Mouse (Mus musculus) liver, embryonic 12.5 days (tissue): ENCODE data around the gene 1700018F24Rik. TPM values are rescaled to one million over a fixed set of nuclear protein-coding genes. Genes with fewer than 3 reads are reported as not detected.
A peak's percentile ranks its signal among the peaks of the same experiment; 100 is the strongest.

ENCODE experiments used
- ATAC-seq: fragments of 200-750 bp; cut with Nextera tagmentation; 2 replicates; pipeline ENCODE4 v1.8.0; 2017; ENCODE audit warnings: moderate number of reproducible peaks, mild to moderate bottlenecking, moderate library complexity
- H3K27ac ChIP-seq: fragments of 300-500 bp; sonication (generic); 2 replicates; pipeline ENCODE4 v1.5.1; 2016; ENCODE audit warnings: mild to moderate bottlenecking
- H3K27me3 ChIP-seq: fragments of 300-500 bp; sonication (generic); replicated peaks from 2 replicates; pipeline ENCODE4 v1.6.1; 2016; ENCODE audit warnings: mild to moderate bottlenecking, moderate library complexity
- H3K36me3 ChIP-seq: fragments of 300-500 bp; sonication (generic); 2 replicates; pipeline ENCODE4 v1.6.1; 2016; ENCODE audit warnings: mild to moderate bottlenecking, moderate library complexity
- H3K4me1 ChIP-seq: fragments of 300-500 bp; sonication (generic); 2 replicates; pipeline ENCODE4 v1.6.1; 2016
- H3K4me2 ChIP-seq: fragments of 300-500 bp; sonication (generic); 2 replicates; pipeline ENCODE4 v1.6.1; 2016; ENCODE audit warnings: mild to moderate bottlenecking, moderate library complexity
- H3K4me3 ChIP-seq: fragments of 300-500 bp; sonication (generic); 2 replicates; pipeline ENCODE4 v1.5.1; 2016; ENCODE audit warnings: mild to moderate bottlenecking, moderate library complexity
- H3K9ac ChIP-seq: fragments of 300-500 bp; sonication (generic); 2 replicates; pipeline ENCODE4 v1.6.1; 2016; ENCODE audit warnings: mild to moderate bottlenecking, moderate library complexity
- H3K9me3 ChIP-seq: fragments of 300-500 bp; sonication (generic); replicated peaks from 2 replicates; pipeline ENCODE4 v1.6.1; 2016; ENCODE audit warnings: mild to moderate bottlenecking, moderate library complexity
- WGBS: fragments of 180-500 bp; shearing (Covaris S2); methylation state at CpG from one replicate; pipeline ENCODE4 v1.1.7; 2016; ENCODE audit not compliant: insufficient replicate concordance; 5-methylcytosine and 5-hydroxymethylcytosine counted together
- polyA plus RNA-seq: library from polyadenylated mRNA; unstranded; fragments of >200 nt; fragmentation: Nextera tagmentation; extraction: Ambion mirVana; gene quantifications from 2 replicates; pipeline ENCODE4 v1.2.1, GENCODE M21; 2016

The 1700018F24Rik gene
- polyA plus RNA-seq, 1 experiment from 2014 or later, result not detected

DNA sequence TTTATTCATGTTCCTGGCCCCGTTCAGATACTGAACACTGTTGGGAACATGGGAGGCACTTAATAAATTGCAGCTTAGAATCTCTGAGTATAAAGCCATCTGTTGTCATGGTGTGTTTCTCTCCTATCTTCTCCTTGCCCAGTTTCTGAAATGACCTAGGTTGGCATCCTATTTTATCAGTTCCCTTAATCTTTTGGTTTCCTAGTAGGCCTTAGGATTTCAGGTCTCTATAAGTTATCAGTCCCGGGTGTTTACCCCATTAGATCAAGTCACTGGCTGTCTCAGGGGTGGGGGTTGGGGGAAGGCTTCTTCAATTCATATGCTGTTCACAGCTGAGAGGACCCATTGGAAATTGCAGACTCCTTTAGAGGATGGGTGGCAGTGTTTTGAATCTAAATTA lies 42.0 kb downstream of the 1700018F24Rik start:
- H3K27ac ChIP-seq, result 0 out of 2 replicates have a peak overlapping the region, but pooled peaks have one; percentile 22
- WGBS, result 40% methylated on average over 2 of the region's 2 CpGs
- H3K4me3 ChIP-seq, result peak overlapping the region; percentile 78

DNA sequence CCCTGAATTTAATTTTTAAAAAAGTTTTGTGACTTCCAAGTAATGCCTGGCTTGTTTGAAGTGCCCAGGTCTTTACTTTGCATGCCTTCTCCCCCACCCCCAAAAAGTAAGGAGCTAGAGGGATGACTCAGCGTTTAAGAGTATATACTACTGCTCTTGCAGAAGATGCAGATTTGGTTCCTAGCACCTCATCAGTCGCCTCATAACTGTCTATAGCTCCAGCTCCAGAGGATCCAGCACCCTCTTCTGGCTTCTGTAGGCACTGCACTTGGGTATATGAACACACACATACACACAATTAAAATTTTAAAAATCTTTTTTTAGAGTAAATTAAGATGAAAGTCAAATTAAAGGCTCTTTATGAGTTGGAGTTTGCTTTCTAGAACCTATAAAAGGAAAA lies 45.4 kb downstream of the 1700018F24Rik start:
- 87% methylated on average over 2 of the region's 2 CpGs for WGBS
- Histone ChIP-seq H3K9ac (no peak overlapping the region), H3K27ac (no peak overlapping the region), H3K4me1 (peaks cover 34% of the 10 kb centered on the region), H3K9me3 (no peaks in the 10 kb centered on the region), H3K27me3 (no peaks in the 10 kb centered on the region), H3K4me2 (no peak overlapping the region), H3K36me3 (peaks cover 56% of the 10 kb centered on the region), H3K4me3 (no peak overlapping the region)
- ATAC-seq, result no peak

More for the DNA sequence above, 42.0 kb downstream of the 1700018F24Rik start:
- H3K4me1 ChIP-seq, result peaks cover 31% of the 10 kb centered on the region
- H3K9me3 ChIP-seq, result no peaks in the 10 kb centered on the region
- H3K27me3 ChIP-seq, result no peaks in the 10 kb centered on the region
- peaks cover 30% of the 10 kb centered on the region for H3K36me3 ChIP-seq
- H3K9ac ChIP-seq, result peak overlapping the region; percentile 91
- ATAC-seq, result no peak
- peak overlapping the region; percentile 84 for H3K4me2 ChIP-seq

DNA sequence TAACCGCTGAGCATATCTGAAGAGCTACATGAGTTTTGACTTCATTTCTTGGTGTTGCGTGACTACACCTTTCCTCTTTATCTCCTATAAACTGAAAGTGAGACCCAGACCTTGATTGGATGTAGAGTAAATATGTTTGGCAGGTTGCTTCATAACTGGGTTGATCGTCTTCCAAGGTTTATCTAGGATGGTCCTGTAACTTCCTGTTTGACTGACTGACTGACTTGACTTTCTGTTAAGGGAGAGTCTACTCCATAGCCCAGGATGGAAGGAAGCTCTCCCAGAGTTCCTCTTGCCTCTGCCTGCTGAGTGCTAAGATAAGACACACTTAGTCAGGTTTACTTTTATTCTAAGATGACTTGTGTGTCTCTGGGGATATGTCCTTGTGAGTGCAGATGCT lies 47.1 kb downstream of the 1700018F24Rik start:
- peaks cover 24% of the 10 kb centered on the region for H3K4me1 ChIP-seq
- H3K4me2 ChIP-seq, result no peak overlapping the region
- ATAC-seq, result no peak
- H3K9ac ChIP-seq, result no peak overlapping the region
- no peaks in the 10 kb centered on the region for H3K9me3 ChIP-seq
- H3K27ac ChIP-seq, result no peak overlapping the region
- H3K36me3 ChIP-seq, result peaks cover 71% of the 10 kb centered on the region
- no peak overlapping the region for H3K4me3 ChIP-seq
- WGBS, result 57% methylated on average over 3 of the region's 3 CpGs
- H3K27me3 ChIP-seq, result no peaks in the 10 kb centered on the region

Other genes with a start within 250 kb of the 1700018F24Rik start
- 4.2 and 4.7 TPM in 2 replicates for gene Smurf1, start 77.1 kb upstream of the 1700018F24Rik start, polyA plus RNA-seq
- not detected in 2 replicates for gene Gm4871, start 10.2 kb upstream of the 1700018F24Rik start, polyA plus RNA-seq
- gene Arpc1a, start 40.8 kb downstream of the 1700018F24Rik start, polyA plus RNA-seq, result 74.5 and 75.5 TPM in 2 replicates
- 0.05 TPM in 2 replicates for gene Kpna7, start 41.0 kb downstream of the 1700018F24Rik start, polyA plus RNA-seq
- 175 and 180 TPM in 2 replicates for gene Arpc1b, start 71.2 kb downstream of the 1700018F24Rik start, polyA plus RNA-seq
- gene Pdap1, start 97.2 kb downstream of the 1700018F24Rik start, polyA plus RNA-seq, result 78.0 and 80.6 TPM in 2 replicates
- 171 TPM in 2 replicates for gene Bud31, start 97.4 kb downstream of the 1700018F24Rik start, polyA plus RNA-seq
- 12.2 and 12.6 TPM in 2 replicates for gene Ptcd1, start 124.1 kb downstream of the 1700018F24Rik start, polyA plus RNA-seq
- gene Cpsf4, start 124.2 kb downstream of the 1700018F24Rik start, polyA plus RNA-seq, result 39.0 and 39.1 TPM in 2 replicates
- 460 and 491 TPM in 2 replicates for gene Atp5j2, start 149.1 kb downstream of the 1700018F24Rik start, polyA plus RNA-seq
- gene Zkscan14, start 158.9 kb downstream of the 1700018F24Rik start, polyA plus RNA-seq, result 5.8 TPM in 2 replicates
- gene Zkscan5, start 161.6 kb downstream of the 1700018F24Rik start, polyA plus RNA-seq, result 5.3 and 5.9 TPM in 2 replicates
- gene Zfp655, start 188.7 kb downstream of the 1700018F24Rik start, polyA plus RNA-seq, result 24.7 and 25.3 TPM in 2 replicates
- 0.32 and 0.39 TPM in 2 replicates for gene Zscan25, start 237.5 kb downstream of the 1700018F24Rik start, polyA plus RNA-seq